Mouse (Mus musculus) cerebellum, postnatal 36 days (tissue): ENCODE measurements at regions not wholly inside any gene's neighbourhood (a gene's known extent, or its start where the extent isn't known, plus 50 kb on each side); places are given as distances from the start of the nearest gene placed in this dataset.

Experiments
- DNase-seq, 2 experiments: peaks; one replicate each; pipeline ENCODE4 v3.0.0; 2021 to 2022; ENCODE audit warnings: mixed read lengths in 2 of 2

GRCm38 (mm10) chr8:115806139-115806538 is 98.5 kb upstream of the Maf start:
- peak; percentile 9 to 19 for DNase-seq

DNA sequence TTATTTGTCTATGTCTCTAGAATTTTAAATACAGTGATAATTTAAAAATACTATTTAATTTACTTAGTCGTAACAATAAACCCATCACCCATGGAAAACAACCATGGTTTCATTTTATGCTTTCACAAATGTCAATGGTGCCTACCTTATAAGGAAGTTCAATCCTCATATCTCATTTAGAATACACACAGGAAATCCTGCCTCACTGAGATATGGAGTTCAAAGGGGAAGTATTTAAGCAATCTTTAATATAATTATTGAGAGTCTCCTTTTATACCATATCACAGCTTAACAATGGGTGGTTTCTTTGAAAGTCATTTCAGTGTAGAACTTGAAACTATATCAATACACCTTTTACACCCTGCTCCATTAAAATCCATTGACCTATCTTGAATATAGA is 86.0 kb upstream of the Maf start:
- DNase-seq: no peak

DNA sequence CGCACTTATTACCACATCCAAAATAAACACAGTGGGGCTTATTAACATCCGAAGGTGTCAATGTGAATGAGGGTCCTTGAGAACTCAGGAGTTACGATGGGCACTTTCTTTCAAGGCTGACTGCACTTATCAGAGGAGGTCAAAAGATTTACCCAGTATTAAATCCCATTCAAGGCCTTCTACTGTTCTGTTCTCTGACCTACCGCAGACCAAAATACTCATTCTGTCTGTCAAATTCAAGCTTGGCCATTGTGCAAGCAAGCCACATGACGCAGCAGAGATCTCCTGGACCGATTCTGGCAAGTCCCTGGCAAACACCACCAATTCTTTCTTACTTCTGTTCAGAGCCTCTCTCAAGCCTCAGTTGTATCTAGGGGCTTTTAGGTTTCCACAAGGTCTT is 80.8 kb upstream of the Maf start:
- DNase-seq: no peak

DNA sequence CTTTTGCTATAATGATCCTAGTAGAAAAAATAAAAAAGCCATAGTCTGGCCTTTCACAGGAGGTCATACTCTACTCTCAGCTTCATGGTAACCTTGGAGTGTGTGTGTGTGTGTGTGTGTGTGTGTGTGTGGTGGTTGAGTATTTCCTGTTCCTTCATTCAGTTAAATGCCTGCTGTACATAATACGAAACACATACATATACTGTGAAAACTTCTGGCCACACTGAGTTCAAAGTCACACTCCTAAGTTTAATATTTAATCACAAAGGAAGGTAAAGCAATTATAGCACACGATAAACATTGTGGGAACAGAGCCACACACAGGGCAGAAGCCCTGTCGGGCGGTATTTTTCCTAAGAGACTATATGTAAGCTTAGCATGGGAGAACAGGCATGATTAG is 78.6 kb upstream of the Maf start:
- no peak for DNase-seq

DNA sequence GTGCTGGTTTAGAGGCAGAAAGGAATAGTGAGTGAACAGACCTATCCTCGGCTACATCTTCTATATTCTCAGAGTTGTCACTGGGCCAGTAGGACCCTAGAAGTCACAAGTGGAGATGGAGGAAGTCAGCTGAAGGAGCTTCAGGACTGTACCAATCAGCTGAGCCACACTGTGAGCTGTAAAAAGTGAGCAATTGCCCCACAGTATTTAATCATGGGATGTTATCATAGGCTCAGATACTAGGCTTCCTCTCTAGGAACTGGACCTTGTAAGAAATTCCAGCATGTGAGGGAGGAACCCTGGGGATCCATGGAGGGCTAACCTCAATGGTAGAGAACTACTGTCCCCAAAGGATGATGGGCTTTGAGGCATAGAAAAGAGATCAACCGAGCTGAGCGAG is 78.2 kb upstream of the Maf start:
- no peak for DNase-seq

DNA sequence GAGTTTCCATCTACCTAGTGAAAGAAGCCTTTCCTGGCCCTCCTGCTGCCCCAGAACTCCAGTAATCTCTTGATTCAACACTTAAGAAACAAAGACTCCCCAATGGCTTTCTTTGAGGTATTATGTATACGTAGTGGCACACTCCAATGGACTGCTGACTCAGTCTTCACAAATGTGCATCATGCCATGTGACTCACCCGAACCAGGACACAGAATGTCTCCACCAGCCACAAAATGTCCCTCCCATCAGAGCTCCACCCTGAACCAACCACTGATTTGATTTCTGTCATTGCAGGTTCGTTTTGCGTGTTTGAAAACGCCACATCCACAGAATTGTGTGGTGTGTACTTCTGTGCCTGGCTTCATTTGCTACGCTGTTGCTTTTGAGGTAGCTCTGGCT is 75.8 kb upstream of the Maf start:
- no peak for DNase-seq

DNA sequence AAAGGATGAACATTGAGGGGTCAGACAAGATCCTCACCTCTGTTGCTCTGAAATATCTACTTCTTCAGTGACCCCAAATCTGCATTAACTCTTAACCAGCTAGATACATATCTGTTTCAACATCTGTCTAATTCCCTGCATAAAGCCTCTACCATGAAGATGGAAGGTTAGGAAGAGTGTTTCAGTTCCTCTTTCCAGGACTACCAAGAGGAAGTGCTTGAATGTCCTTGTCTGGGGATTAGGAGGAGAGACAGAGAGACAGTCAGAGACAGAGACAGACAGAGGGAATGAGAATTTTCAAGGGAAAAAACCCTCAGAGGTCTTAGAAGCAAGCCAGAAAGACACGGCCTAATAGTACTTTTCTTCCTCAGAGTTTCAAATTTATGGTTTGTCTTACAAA is 70.8 kb upstream of the Maf start:
- no peak for DNase-seq

DNA sequence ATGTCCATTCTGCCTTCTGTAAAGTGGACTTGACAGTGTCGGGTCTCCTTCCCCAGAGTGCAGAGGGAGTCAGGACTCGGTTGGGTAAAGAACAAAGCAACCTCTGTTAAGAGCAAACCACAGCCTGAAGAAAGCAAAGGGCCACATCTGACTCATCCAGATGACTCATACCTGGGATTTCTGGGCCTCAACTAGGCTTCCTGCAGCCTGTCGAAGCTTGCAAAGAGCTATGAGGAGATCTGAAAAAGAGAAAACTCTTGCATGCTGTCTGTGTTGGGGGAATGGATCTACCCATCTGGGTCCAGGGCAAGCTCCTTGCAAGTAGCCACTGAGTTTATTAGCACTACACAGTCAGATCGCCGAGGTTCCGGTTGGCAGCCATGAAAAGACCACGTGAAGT is 63.5 kb upstream of the Maf start:
- no peak for DNase-seq

- no peak for DNase-seq
Measured at GRCm38 (mm10) chr8:115768631-115769030, 61.0 kb upstream of the Maf start.

- DNase-seq: peak in 1 of 2 experiments; percentile 40
Measured at GRCm38 (mm10) chr8:115766218-115766898, 58.8 kb upstream of the Maf start.

DNA sequence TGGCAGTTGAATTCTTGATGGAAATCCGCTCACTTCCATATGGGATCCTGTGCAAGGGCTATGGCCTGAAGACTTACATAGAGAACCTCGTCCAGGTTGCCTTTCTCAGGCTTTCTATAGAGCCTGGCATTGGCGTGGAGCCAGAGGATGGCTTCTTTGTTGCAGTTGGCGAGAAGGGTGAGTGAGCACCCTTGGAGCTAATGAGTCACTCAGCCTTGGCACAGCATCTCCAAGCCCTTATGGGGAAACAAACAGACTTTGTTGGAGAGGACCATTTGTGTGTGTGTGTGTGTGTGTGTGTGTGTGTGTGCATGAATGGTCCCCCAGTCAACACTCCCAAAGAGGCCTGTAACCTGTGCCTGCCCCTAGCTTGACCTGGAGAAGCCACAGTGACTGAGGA is 57.0 kb upstream of the Maf start:
- DNase-seq: peak; percentile 71 to 74

DNA sequence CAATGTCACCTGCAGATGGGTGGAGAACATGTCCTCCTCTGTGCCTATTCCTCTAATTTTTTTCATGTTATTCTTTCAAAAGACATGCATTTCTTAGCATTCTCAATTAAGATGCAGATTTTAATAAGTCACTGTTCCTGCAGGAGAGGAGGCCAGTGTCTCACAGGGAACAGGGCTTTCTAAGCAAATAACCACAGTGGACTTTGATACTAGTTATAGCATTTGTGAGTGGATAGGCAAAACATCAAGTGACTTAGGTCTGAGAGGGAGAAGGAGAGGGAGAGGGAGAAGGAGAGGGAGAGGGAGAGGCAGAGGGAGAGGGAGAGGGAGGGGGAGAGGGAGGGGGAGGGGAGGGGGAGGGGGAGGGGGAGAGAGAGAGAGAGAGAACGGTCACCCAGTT is 50.4 kb upstream of the Maf start:
- no peak for DNase-seq
